Mouse (Mus musculus) thymus, postnatal 36 days (tissue): ENCODE measurements around the gene Gm9573.
A peak's percentile ranks its signal among the peaks of the same experiment; 100 is the strongest.

ENCODE experiments used
- DNase-seq, 2 experiments: peaks; one replicate each; pipeline ENCODE4 v3.0.0; 2022; ENCODE audit warnings: mixed read lengths in 2 of 2

Gene Gm9573

GRCm38 (mm10) chr17:35593786-35594185, 32.7 kb downstream of the Gm9573 start:
- no peak for DNase-seq

- DNase-seq: no peak
Observed at GRCm38 (mm10) chr17:35592131-35592530, 34.3 kb downstream of the Gm9573 start.

- no peak for DNase-seq
Observed at GRCm38 (mm10) chr17:35591731-35592130, 34.7 kb downstream of the Gm9573 start.

GRCm38 (mm10) chr17:35591219-35591578, 35.2 kb downstream of the Gm9573 start:
- DNase-seq: no peak

- peak; percentile 51 to 64 for DNase-seq
Observed at GRCm38 (mm10) chr17:35590410-35591218, 35.8 kb downstream of the Gm9573 start.

GRCm38 (mm10) chr17:35588387-35588786, 38.0 kb downstream of the Gm9573 start:
- no peak for DNase-seq

GRCm38 (mm10) chr17:35587291-35587690, 39.1 kb downstream of the Gm9573 start:
- DNase-seq: no peak

GRCm38 (mm10) chr17:35584330-35584937, 42.0 kb downstream of the Gm9573 start:
- DNase-seq: peak; percentile 70 to 74

GRCm38 (mm10) chr17:35582900-35583299, 43.5 kb downstream of the Gm9573 start:
- no peak for DNase-seq

- peak; percentile 69 to 77 for DNase-seq
Observed at GRCm38 (mm10) chr17:35578211-35578610, 48.2 kb downstream of the Gm9573 start.

- DNase-seq: no peak
Observed at GRCm38 (mm10) chr17:35571477-35571876, 55.0 kb downstream of the Gm9573 start.

GRCm38 (mm10) chr17:35570836-35571235, 55.6 kb downstream of the Gm9573 start:
- DNase-seq: no peak

- peak; percentile 19 to 30 for DNase-seq
Observed at GRCm38 (mm10) chr17:35569091-35569944, 57.1 kb downstream of the Gm9573 start.
